Mouse (Mus musculus): ENCODE data around the gene Alpk1.

Gene Alpk1

GRCm38 (mm10) chr3:127661646-127662531 is 118.4 kb downstream of the Alpk1 start:
- no peak for DNase-seq

- DNase-seq: no peak
Measured at GRCm38 (mm10) chr3:127660712-127661111, 119.6 kb downstream of the Alpk1 start.

- DNase-seq: no peak
Measured at GRCm38 (mm10) chr3:127651742-127652653, 128.3 kb downstream of the Alpk1 start.

GRCm38 (mm10) chr3:127646156-127646825 is 134.0 kb downstream of the Alpk1 start:
- DNase-seq: no peak

GRCm38 (mm10) chr3:127642211-127642610 is 138.1 kb downstream of the Alpk1 start:
- DNase-seq: no peak

- no peak for DNase-seq
Measured at GRCm38 (mm10) chr3:127640762-127641700, 139.3 kb downstream of the Alpk1 start.

GRCm38 (mm10) chr3:127639875-127640761 is 140.2 kb downstream of the Alpk1 start:
- peak; percentile 36 to 47 for DNase-seq

GRCm38 (mm10) chr3:127634984-127635349 is 145.4 kb downstream of the Alpk1 start:
- DNase-seq: no peak

- peak; percentile 69 to 71 for DNase-seq
Measured at GRCm38 (mm10) chr3:127634101-127634983, 146.0 kb downstream of the Alpk1 start.

- peak in 1 of 2 experiments; percentile 12 for DNase-seq
Measured at GRCm38 (mm10) chr3:127633080-127634032, 147.0 kb downstream of the Alpk1 start, which contains the start of gene Neurog2. Gene Neurog2 (plus strand): TSS chr3:127633135.

- no peak for DNase-seq
Measured at GRCm38 (mm10) chr3:127632531-127632930, 147.8 kb downstream of the Alpk1 start.

GRCm38 (mm10) chr3:127631582-127631981 is 148.7 kb downstream of the Alpk1 start:
- no peak for DNase-seq

GRCm38 (mm10) chr3:127630735-127631372 is 149.5 kb downstream of the Alpk1 start:
- DNase-seq: no peak

GRCm38 (mm10) chr3:127630190-127630589 is 150.1 kb downstream of the Alpk1 start:
- no peak for DNase-seq

GRCm38 (mm10) chr3:127628311-127629184 is 151.8 kb downstream of the Alpk1 start:
- no peak for DNase-seq

- no peak for DNase-seq
Measured at GRCm38 (mm10) chr3:127627956-127628310, 152.4 kb downstream of the Alpk1 start.
